Comparison of ENCODE assay signal across 5 mouse cellular contexts in genomic region chr6:145132969-145133368, GRCm38 (mm10). TPM values are rescaled to one million over a fixed set of nuclear protein-coding genes. Genes with fewer than 3 reads are reported as not detected.
DNase-seq lines count a peak whose midpoint lies in the region; ATAC-seq lines count a peak whose summit lies in the region.
"Not testable (repeated sequence)": the region's sequence is repeated elsewhere in the genome, so short reads cannot be mapped to it uniquely, and the experiment has no call there.
"Had no signal": no experiment of that assay in that cellular context is flagged by ENCODE, and none has a peak within 500 bp of the region (broad histone marks: within the 10 kb centered on the region; RNA-seq: fewer than 3 reads in every experiment).

No protein-coding gene starts in this region.

- H3K27me3 ChIP-seq in intestine, embryonic 14.5 days (replicated peaks; ENCODE audit: control insufficient read depth, insufficient read depth, low read length); midbrain, embryonic 11.5 days (ENCODE audit: control insufficient read depth, insufficient read depth, low read length): not testable (repeated sequence)

- not testable (repeated sequence) for H3K36me3 ChIP-seq in intestine, embryonic 14.5 days (ENCODE audit: control insufficient read depth, insufficient read depth, low read length); midbrain, embryonic 11.5 days (ENCODE audit: control insufficient read depth, insufficient read depth, low read length)

- not testable (repeated sequence) for H3K9me3 ChIP-seq in intestine, embryonic 14.5 days (ENCODE audit: control insufficient read depth, low read length); midbrain, embryonic 11.5 days (ENCODE audit: control insufficient read depth, low read length)

- DNase-seq in heart, adult 11 months: peak; percentile 72
- peak; percentile 28 for DNase-seq in intestine, embryonic 14.5 days (ENCODE audit: low spot score)
- peak; percentile 62 for DNase-seq in midbrain, embryonic 11.5 days (ENCODE audit: low spot score, missing footprints)

- not testable (repeated sequence) for ATAC-seq in intestine, embryonic 14.5 days (replicated peaks; ENCODE audit: low FRiP score, low TSS enrichment, low read depth); midbrain, embryonic 11.5 days (ENCODE audit: low FRiP score)

- H3K27ac ChIP-seq in intestine, embryonic 14.5 days (ENCODE audit: low read depth); midbrain, embryonic 11.5 days (ENCODE audit: low read depth, low read length): not testable (repeated sequence)

- not testable (repeated sequence) for H3K4me1 ChIP-seq in intestine, embryonic 14.5 days (replicated peaks; ENCODE audit: control insufficient read depth, insufficient read depth, low read length); midbrain, embryonic 11.5 days (ENCODE audit: control insufficient read depth, insufficient read depth, low read length)

- not testable (repeated sequence) for H3K9ac ChIP-seq in intestine, embryonic 14.5 days (ENCODE audit: low read length); midbrain, embryonic 11.5 days (ENCODE audit: low read length)

- 74% methylated on average over 5 of the region's 5 CpGs for WGBS in intestine, embryonic 14.5 days
- WGBS in midbrain, embryonic 11.5 days: 85% methylated on average over 5 of the region's 5 CpGs

- not testable (repeated sequence) for H3K4me2 ChIP-seq in intestine, embryonic 14.5 days (ENCODE audit: low read length); midbrain, embryonic 11.5 days

- H3K4me3 ChIP-seq in intestine, embryonic 14.5 days (ENCODE audit: low read depth, low read length); midbrain, embryonic 11.5 days (ENCODE audit: low read depth, low read length): not testable (repeated sequence)

RNA-seq across cellular contexts. Expression of gene Lrmp, which starts 17.5 kb away (rescaled TPM):
- polyA plus RNA-seq in intestine, embryonic 14.5 days (2014; fragmentation: Nextera tagmentation; extraction: Ambion mirVana): 1.9 and 2.2 TPM in 2 replicates
- 1.4 and 1.9 TPM in 2 replicates for polyA plus RNA-seq in midbrain, embryonic 11.5 days (2014; fragmentation: Nextera tagmentation; extraction: Ambion mirVana)
- polyA plus RNA-seq: C2C12 had no signal

RNA-seq across cellular contexts. Expression of gene Bcat1, which starts 57.0 kb away (rescaled TPM):
- 9.1 and 11.1 TPM in 2 replicates for polyA plus RNA-seq in intestine, embryonic 14.5 days (2014; fragmentation: Nextera tagmentation; extraction: Ambion mirVana)
- polyA plus RNA-seq in midbrain, embryonic 11.5 days (2014; fragmentation: Nextera tagmentation; extraction: Ambion mirVana): 140 and 150 TPM in 2 replicates
- polyA plus RNA-seq: G1E had no signal

Comparison
In these comparisons a context has a peak if more than half of its experiments do, and no peak if none do; other contexts are left out.
1. RNA of gene Bcat1, which starts 57.0 kb away (polyA plus RNA-seq): 140 to 150 TPM in midbrain, embryonic 11.5 days; 9.1 to 11.1 TPM in intestine, embryonic 14.5 days; every median in the first group is over 10 times any median in the second.
2. Peak in every context shown above with its lines, with median percentiles within 50 percentile points of each other: DNase-seq.